In genomic region chr3:57343837-57344607, GRCm38 (mm10) we compare ENCODE assay signal across 8 mouse cellular contexts. TPM values are rescaled to one million over a fixed set of nuclear protein-coding genes. Genes with fewer than 3 reads are reported as not detected.
DNase-seq lines count a peak whose midpoint lies in the region; ATAC-seq and TF ChIP-seq lines count a peak whose summit lies in the region.

No protein-coding gene starts in this region.

- DNase-seq in 3T3-L1 (ENCODE audit: low read depth, low spot score), result peak; percentile 61
- DNase-seq in brain, adult 2 months (ENCODE audit: low read depth, low spot score), result peak; percentile 79
- peak; percentile 3 to 4 for DNase-seq in layer of hippocampus, postnatal 36 days
- peak; percentile 81 for DNase-seq in lung, postnatal 0 days (ENCODE audit: low spot score)
- DNase-seq in thymus, postnatal 14 days, result no peak
- no peak for DNase-seq in ovary, adult 18-20 months (ENCODE audit: low spot score)

- H3K27ac ChIP-seq in lung, postnatal 0 days (ENCODE audit: low read length), result peak overlapping the region; percentile 78

- H3K36me3 ChIP-seq in lung, postnatal 0 days (ENCODE audit: insufficient read depth, low read length), result no peaks in the 10 kb centered on the region

- H3K9ac ChIP-seq in lung, postnatal 0 days (replicated peaks; ENCODE audit: low read depth), result no peak overlapping the region

- peak; percentile 96 for TF ChIP-seq EP300 in lung, postnatal 0 days (IDR thresholded peaks at IDR 0.05)

- ATAC-seq in lung, postnatal 0 days, result peak; percentile 96
- ATAC-seq in CD4-positive, CD25-positive, alpha-beta regulatory T cell, adult 4 months, result no peak
- ATAC-seq in granulocyte monocyte progenitor cell, adult 5-6 weeks (replicated peaks; ENCODE audit: poor library complexity, severe bottlenecking), result no peak

- H3K9me3 ChIP-seq in lung, postnatal 0 days (ENCODE audit: low read length), result no peaks in the 10 kb centered on the region

- H3K4me3 ChIP-seq in lung, postnatal 0 days (ENCODE audit: low read depth, low read length), result no peak overlapping the region

- no peak for TF ChIP-seq CTCF in lung, postnatal 0 days (IDR thresholded peaks at IDR 0.05)

- H3K4me2 ChIP-seq in lung, postnatal 0 days (replicated peaks; ENCODE audit: low read depth, low read length), result no peak overlapping the region

- H3K27me3 ChIP-seq in lung, postnatal 0 days (replicated peaks; ENCODE audit: insufficient read depth, low read length), result no peaks in the 10 kb centered on the region

- 20% methylated on average over 11 of the region's 11 CpGs for WGBS in lung, postnatal 0 days

- no peaks in the 10 kb centered on the region for H3K4me1 ChIP-seq in lung, postnatal 0 days (ENCODE audit: insufficient read depth, low read depth, low read length)

RNA-seq across cellular contexts. Expression of gene Tm4sf1, which starts 42.2 kb away (rescaled TPM):
- 10 to 100 TPM; 14.3 to 17.4 TPM for total RNA-seq in layer of hippocampus, postnatal 36 days (2021)
- 438 and 517 TPM in 2 replicates for polyA plus RNA-seq in lung, postnatal 0 days (2015; fragmentation: Nextera tagmentation; extraction: Ambion mirVana)
- under 1 TPM in 1 of 2 experiments, not detected in 1; 0.30 TPM for polyA plus RNA-seq in CD4-positive, CD25-positive, alpha-beta regulatory T cell, adult 4 months (2017; shearing (Covaris generic))
- total RNA-seq in granulocyte monocyte progenitor cell, adult 5-6 weeks (2014; fragmentation: Nextera tagmentation), result not detected in 2 replicates
- not detected in 2 replicates for total RNA-seq in granulocyte monocyte progenitor cell, adult 5-6 weeks (2017)

Comparison
In these comparisons a context has a peak if more than half of its experiments do, and no peak if none do; other contexts are left out.
1. DNase-seq: peak in 3T3-L1 (single experiment), brain, adult 2 months (single experiment), layer of hippocampus, postnatal 36 days (2 of 2) and lung, postnatal 0 days (single experiment); none in thymus, postnatal 14 days (single experiment) and ovary, adult 18-20 months (single experiment).
2. RNA of gene Tm4sf1, which starts 42.2 kb away (total RNA-seq): 14.3 to 17.4 TPM in layer of hippocampus, postnatal 36 days; not detected in granulocyte monocyte progenitor cell, adult 5-6 weeks; every median in the first group is over 10 times any median in the second.